Mouse (Mus musculus) heart, postnatal 0 days (tissue): ENCODE measurements around the gene Padi2. TPM values are rescaled to one million over a fixed set of nuclear protein-coding genes. Genes with fewer than 3 reads are reported as not detected.
A peak's percentile ranks its signal among the peaks of the same experiment; 100 is the strongest.

Experiments
- ATAC-seq: fragments of 200-750 bp; cut with Nextera tagmentation; 2 replicates; pipeline ENCODE4 v1.8.0; 2017; ENCODE audit warnings: low read depth, moderate number of reproducible peaks, moderate library complexity; ENCODE audit not compliant: insufficient read depth
- DNase-seq: peaks from one replicate; pipeline ENCODE4 v3.0.0-alpha.2; 2016; ENCODE audit warnings: low spot score
- H3K27ac ChIP-seq: fragments of 300-500 bp; sonication (generic); 2 replicates; pipeline ENCODE4 v1.5.1; 2014; ENCODE audit warnings: low read depth, mild to moderate bottlenecking
- H3K27me3 ChIP-seq: fragments of 300-500 bp; sonication (generic); 2 replicates; pipeline ENCODE4 v1.6.1; 2014; ENCODE audit warnings: low read length, mixed read lengths; ENCODE audit not compliant: control insufficient read depth, insufficient read depth
- H3K36me3 ChIP-seq: fragments of 300-500 bp; sonication (generic); replicated peaks from 2 replicates; pipeline ENCODE4 v1.6.1; 2014; ENCODE audit warnings: low read length, mixed read lengths; ENCODE audit not compliant: control insufficient read depth, insufficient read depth
- H3K4me1 ChIP-seq: fragments of 300-500 bp; sonication (generic); 2 replicates; pipeline ENCODE4 v1.6.1; 2014; ENCODE audit warnings: antibody characterized with exemption; ENCODE audit not compliant: control insufficient read depth, insufficient read depth
- H3K4me2 ChIP-seq: fragments of 300-500 bp; sonication (generic); 2 replicates; pipeline ENCODE4 v1.6.1; 2014; ENCODE audit warnings: low read depth, mild to moderate bottlenecking, low read length, moderate library complexity
- H3K4me3 ChIP-seq: fragments of 300-500 bp; sonication (generic); 2 replicates; pipeline ENCODE4 v1.5.1; 2014; ENCODE audit warnings: low read depth, low read length
- H3K9ac ChIP-seq: fragments of 300-500 bp; sonication (generic); replicated peaks from 2 replicates; pipeline ENCODE4 v1.6.1; 2014; ENCODE audit warnings: low read depth, low read length, mixed read lengths
- H3K9me3 ChIP-seq: fragments of 300-500 bp; sonication (generic); replicated peaks from 2 replicates; pipeline ENCODE4 v1.6.1; 2016; ENCODE audit warnings: low read length; ENCODE audit not compliant: control insufficient read depth
- CTCF ChIP-seq: IDR thresholded peaks from 2 replicates; pipeline ENCODE4 v1.5.1; 2016; ENCODE audit warnings: antibody characterized with exemption, control low read depth, low read depth
- EP300 ChIP-seq: IDR thresholded peaks from 2 replicates; pipeline ENCODE4 v1.6.1; 2016; ENCODE audit warnings: antibody characterized with exemption, low read depth
- WGBS: fragments of 180-500 bp; shearing (Covaris S2); extraction: QIAGEN DNeasy Blood & Tissue Kit; methylation state at CpG from one replicate; pipeline ENCODE4 v1.1.7; 2014; 5-methylcytosine and 5-hydroxymethylcytosine counted together
- polyA plus RNA-seq: library from polyadenylated mRNA; unstranded; fragments of >200 nt; fragmentation: Nextera tagmentation; extraction: Ambion mirVana; gene quantifications from 2 replicates; pipeline ENCODE4 v1.2.1, GENCODE M21; 2015
- total RNA-seq: library from RNA; depleted of rRNA; stranded (reverse); fragments of >200 nt; gene quantifications from 2 replicates; pipeline ENCODE4 v1.2.3, GENCODE M21; 2014; ENCODE audit warnings: low replicate concordance

The Padi2 gene
- total and polyA plus RNA-seq, 2 experiments from 2014 or later: 0.31 to 0.44 TPM

DNA sequence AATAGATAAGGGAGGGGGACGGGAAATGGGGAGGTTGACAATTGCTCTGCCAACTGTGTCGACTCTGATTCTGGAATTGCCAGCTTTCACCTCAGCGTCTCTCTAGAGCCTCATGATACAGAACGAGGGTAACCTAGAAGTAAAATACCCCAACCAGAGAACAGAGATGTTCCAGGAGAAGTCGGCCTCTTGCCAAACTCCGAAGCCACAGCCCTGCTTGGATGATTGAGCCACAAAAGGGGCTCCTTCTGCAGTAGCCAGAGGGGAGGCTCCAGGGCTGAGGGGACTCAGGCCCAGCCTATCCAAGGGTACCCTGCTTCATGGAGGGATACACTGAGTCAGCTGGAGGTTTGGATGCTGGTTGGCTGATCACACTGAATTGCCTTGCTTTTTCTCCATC, 52.2 kb downstream of the Padi2 start:
- no peak for ATAC-seq
- peaks cover 12% of the 10 kb centered on the region; the same call in 1 of the 2 replicates for H3K4me1 ChIP-seq

DNA sequence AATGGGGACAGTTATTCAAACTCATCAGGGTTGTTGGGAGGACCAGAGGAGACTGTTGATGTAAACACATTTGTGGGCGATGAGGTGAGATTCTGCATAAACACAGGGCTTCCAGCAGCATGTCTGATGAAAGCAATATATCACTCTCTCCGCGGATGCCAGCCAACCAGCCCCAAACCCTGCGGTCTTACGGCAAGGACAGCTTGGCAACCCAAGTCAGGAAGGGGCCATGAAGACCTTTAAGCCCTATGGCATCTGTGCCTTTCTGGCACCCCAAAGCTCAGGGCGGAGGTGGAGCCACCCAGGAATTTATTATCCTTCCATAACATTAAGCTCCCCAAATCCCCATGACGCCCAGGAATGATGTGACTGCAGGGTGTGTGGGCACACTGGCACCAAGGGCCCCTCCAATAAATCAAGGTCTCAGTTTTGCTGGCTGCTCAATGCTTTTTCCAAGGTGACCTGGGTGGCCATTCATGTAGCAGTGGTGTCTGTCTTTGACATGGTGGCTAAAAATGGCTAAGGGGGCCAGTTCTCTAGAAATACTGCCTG, 53.1 kb downstream of the Padi2 start:
- Histone ChIP-seq H3K9me3 (no peaks in the 10 kb centered on the region), H3K9ac (no peak overlapping the region), H3K27me3 (no peaks in the 10 kb centered on the region), H3K27ac (no peak overlapping the region), H3K4me2 (no peak overlapping the region), H3K36me3 (no peaks in the 10 kb centered on the region), H3K4me3 (no peak overlapping the region), H3K4me1 (peaks cover 17% of the 10 kb centered on the region; the same call in 1 of the 2 replicates)
- DNase-seq (no peak), ATAC-seq (no peak)
- 90% methylated on average over 7 of the region's 7 CpGs for WGBS
- TF ChIP-seq CTCF (no peak), EP300 (no peak)

More for the DNA sequence above, 52.2 kb downstream of the Padi2 start:
- Histone ChIP-seq H3K27me3 (no peaks in the 10 kb centered on the region), H3K4me2 (no peak overlapping the region), H3K9me3 (no peaks in the 10 kb centered on the region), H3K36me3 (no peaks in the 10 kb centered on the region), H3K27ac (no peak overlapping the region), H3K4me3 (no peak overlapping the region), H3K9ac (no peak overlapping the region)
- DNase-seq: no peak
- 41% methylated on average over 6 of the region's 6 CpGs for WGBS
- no peak for TF ChIP-seq CTCF
- TF ChIP-seq EP300: no peak

DNA sequence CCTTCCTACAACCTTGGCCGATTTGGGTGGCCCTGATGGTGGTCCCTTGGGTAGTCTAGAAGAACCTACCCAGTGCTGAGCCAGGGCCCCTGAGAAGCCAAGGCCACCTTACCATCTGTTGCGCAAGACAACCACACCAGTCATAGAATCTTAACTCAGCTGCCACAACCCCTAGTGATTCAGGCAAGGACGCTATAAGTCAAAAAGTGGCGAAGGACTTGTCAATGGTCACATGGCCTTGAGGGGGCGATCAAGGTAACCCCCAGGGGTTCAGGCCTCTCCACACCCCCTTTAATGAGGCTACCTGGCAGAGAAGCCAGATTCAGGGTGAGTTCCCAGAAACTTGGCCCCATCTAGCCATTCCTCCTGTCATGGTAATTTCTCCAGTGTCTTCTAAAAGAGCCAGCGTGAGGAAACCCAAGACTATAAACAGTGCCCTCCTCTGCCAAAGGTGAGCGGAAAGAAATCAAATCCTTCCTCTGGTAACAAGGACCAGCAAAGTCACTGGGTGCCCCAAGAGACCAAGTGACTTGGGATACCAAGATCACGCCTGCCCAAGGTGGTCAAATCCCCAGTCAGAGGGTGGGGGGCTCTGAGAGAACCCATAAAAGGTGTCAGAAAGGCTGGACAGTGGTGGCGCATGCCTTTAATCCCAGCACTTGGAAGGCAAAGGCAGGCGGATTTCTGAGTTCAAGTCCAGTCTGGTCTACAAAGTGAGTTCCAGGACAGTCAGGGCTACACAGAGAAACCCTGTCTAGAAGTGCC, 53.8 kb downstream of the Padi2 start:
- DNase-seq (no peak), ATAC-seq (no peak)
- Histone ChIP-seq H3K27ac (peak overlapping the region; percentile 62), H3K36me3 (no peaks in the 10 kb centered on the region), H3K4me3 (no peak overlapping the region), H3K9me3 (no peaks in the 10 kb centered on the region), H3K4me1 (peaks cover 18% of the 10 kb centered on the region; the same call in 1 of the 2 replicates), H3K27me3 (no peaks in the 10 kb centered on the region), H3K9ac (no peak overlapping the region), H3K4me2 (no peak overlapping the region)
- TF ChIP-seq CTCF (no peak), EP300 (no peak)
- WGBS: 84% methylated on average over 10 of the region's 10 CpGs

DNA sequence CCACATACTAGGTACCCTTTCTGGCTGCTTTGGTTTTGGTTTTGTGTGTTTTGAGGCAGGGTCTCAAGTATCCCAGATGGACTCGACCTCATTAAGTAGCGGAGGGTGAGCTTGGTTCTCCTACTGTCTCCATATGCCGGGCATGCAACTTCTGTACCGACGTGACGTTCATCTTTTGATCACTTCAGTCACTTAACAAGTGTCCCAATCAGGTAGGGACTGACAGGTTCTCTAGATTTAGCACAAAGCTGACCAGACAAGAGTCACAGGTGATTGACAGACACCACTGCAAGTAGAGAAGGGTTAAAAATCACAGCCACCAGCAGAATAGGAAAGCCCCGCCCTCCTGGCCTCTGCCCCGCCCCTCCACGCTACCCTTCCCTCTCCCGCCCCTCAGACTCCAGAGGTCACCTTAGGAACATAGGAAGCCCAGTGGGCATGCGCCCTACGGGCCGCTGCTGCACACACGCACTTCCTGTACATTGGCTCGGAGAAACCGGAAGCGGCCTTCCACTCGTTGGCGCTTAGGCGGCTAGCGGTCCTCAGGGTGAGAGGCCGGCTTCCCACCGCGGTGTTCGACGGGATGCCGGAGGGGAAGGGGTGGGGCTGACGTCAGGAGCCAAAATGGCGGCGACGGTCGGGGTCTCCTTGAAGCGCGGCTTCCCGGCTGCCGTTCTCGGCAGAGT, 54.8 kb downstream of the Padi2 start, which contains the start of gene Sdhb:
Sdhb (plus strand) TSS at position 423 of the 686 bp plus-strand sequence.
- H3K9me3 ChIP-seq: no peaks in the 10 kb centered on the region
- peak within 1 kb of the TSS; percentile 95 for H3K4me3 ChIP-seq
- no peaks in the 10 kb centered on the region for H3K36me3 ChIP-seq
- peaks cover 18% of the 10 kb centered on the region; the same call in 1 of the 2 replicates for H3K4me1 ChIP-seq
- 2% methylated on average over 37 of the region's 37 CpGs for WGBS
- 0 out of 2 replicates have a peak, but pooled peaks have one; percentile 39 for TF ChIP-seq EP300
- TF ChIP-seq CTCF: no peak
- peak within 1 kb of the TSS; percentile 95 for H3K9ac ChIP-seq
- no peaks in the 10 kb centered on the region for H3K27me3 ChIP-seq
- peak; percentile 94 for ATAC-seq
- H3K27ac ChIP-seq: peak within 1 kb of the TSS; percentile 94
- peak within 1 kb of the TSS; percentile 94 for H3K4me2 ChIP-seq
- DNase-seq: peak; percentile 99

DNA sequence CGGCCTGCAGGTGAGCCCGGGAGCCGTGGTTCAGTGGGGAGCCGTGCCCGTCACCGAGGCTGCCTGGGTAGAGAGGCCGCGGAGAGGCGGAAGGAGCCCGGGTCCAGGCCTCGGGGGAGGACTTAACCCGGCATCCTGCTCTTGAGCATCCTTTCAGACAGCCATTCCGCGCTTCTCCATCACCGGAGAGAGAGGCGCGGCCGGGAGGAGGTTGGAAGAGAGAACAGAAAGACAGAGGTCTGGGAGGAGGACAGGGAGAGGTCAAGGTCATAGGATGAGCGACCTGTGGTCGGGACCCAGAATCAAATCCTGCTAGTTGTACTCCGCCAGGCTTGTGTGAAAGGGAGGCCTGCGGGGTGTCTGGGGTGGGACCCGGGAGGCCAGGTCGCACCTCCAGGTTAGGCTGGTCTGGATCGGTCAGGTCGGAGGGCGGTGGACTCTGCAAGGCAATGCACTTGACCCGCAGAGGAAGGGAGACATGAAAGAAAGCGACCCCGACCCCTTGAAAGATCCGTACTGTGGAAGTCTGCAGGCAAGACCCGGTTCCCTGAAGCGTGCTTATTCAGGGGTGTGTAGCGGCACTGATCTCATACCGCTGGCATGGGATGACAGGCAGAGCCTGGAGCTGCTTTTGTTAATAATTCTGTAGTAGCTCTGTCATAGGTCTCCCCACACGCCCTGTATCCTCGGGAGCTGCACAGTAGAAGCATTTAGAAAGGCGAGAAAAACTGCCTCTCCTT, 55.5 kb downstream of the Padi2 start:
- peak; percentile 14; the same call in 1 of the 2 replicates for TF ChIP-seq EP300
- no peak for TF ChIP-seq CTCF
- Histone ChIP-seq H3K27me3 (no peaks in the 10 kb centered on the region), H3K4me1 (peaks cover 18% of the 10 kb centered on the region; the same call in 1 of the 2 replicates), H3K27ac (peak overlapping the region; percentile 94), H3K36me3 (peaks cover 5% of the 10 kb centered on the region), H3K4me3 (peak overlapping the region; percentile 95), H3K4me2 (peak overlapping the region; percentile 94), H3K9ac (peak overlapping the region; percentile 95), H3K9me3 (no peaks in the 10 kb centered on the region)
- 1% methylated on average over 36 of the region's 38 CpGs for WGBS
- peak; percentile 7; the same call in 1 of the 2 replicates for ATAC-seq
- DNase-seq: no peak
